12 mouse cellular contexts compared by ENCODE assay signal in the genomic region with DNA sequence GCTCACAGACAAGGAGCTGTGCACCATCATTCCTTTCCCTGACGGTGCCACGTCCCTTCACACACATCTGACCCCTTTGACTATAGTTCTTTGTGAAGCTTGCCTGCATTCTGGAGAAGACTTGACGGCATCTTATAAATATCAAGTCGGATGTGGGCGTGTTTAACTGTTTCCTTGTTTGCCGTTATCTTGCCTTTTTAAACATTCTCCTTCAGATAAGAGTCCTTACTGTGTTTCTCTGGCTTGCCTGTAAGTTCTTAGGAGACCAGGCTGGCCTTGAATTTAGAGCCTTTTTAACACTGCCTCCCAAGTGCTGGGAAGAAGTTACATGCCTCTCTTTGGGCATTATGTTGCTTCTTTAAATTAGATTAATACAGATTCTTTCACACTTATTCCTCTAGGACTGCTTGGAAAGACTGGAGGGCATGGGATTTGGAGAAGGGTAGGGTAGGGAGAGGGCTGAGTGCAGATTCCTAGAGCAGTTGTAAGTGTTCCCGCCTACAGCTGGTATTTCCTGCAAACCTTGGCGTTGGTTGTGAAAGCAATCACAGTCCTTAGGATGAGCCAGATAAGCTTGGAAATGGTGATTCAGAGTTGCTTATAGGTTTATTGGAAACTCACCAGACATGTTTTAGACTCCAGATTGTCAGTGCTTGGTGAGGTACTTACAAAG. TPM values are rescaled to one million over a fixed set of nuclear protein-coding genes. Genes with fewer than 3 reads are reported as not detected.
DNase-seq lines count a peak whose midpoint lies in the region; ATAC-seq and TF ChIP-seq lines count a peak whose summit lies in the region.
"Had no signal": no experiment of that assay in that cellular context is flagged by ENCODE, and none has a peak within 500 bp of the region (broad histone marks: within the 10 kb centered on the region; RNA-seq: fewer than 3 reads in every experiment).

No protein-coding gene starts in this region.

- H3K27me3 ChIP-seq in liver, adult 2 months (ENCODE audit: control insufficient read depth, insufficient read depth, low read length): no peaks in the 10 kb centered on the region
- no peaks in the 10 kb centered on the region for H3K27me3 ChIP-seq in intestine, embryonic 16.5 days (replicated peaks; ENCODE audit: control insufficient read depth, insufficient read depth, low read length)

- 0 out of 2 replicates have a peak overlapping the region, but pooled peaks have one; percentile 4 for H3K27ac ChIP-seq in liver, adult 2 months (replicated peaks; ENCODE audit: insufficient read depth, low read depth, low read length)
- peak overlapping the region; percentile 69 for H3K27ac ChIP-seq in intestine, embryonic 16.5 days (ENCODE audit: low read length)
- H3K27ac ChIP-seq: hindbrain, embryonic 14.5 days; limb, embryonic 10.5 days had no signal

- no peak for TF ChIP-seq CTCF in liver, adult 2 months (IDR thresholded peaks at IDR 0.05; ENCODE audit: low read depth, low read length)

- DNase-seq in frontal cortex, postnatal 36 days (ENCODE audit: low spot score in 2 of 2): no peak
- no peak for DNase-seq in liver, adult 2 months (ENCODE audit: extremely low read depth, low read depth, low spot score)
- no peak for DNase-seq in liver
- DNase-seq in lung, postnatal 36 days: peak; percentile 69
- DNase-seq in yolk sac, embryonic 10.5 days (ENCODE audit: low spot score): no peak
- DNase-seq in T-cell, adult 2 months (ENCODE audit: low spot score): no peak
- DNase-seq: adrenal gland, adult 8-10 months had no signal

- H3K4me1 ChIP-seq in liver, adult 2 months (ENCODE audit: control insufficient read depth, insufficient read depth, low read length): peaks cover 17% of the 10 kb centered on the region; the same call in 1 of the 2 replicates
- peaks cover 17% of the 10 kb centered on the region for H3K4me1 ChIP-seq in intestine, embryonic 16.5 days (ENCODE audit: control insufficient read depth, insufficient read depth, low read length)

- H3K4me3 ChIP-seq in liver, adult 2 months (ENCODE audit: insufficient read depth, low read depth, low read length): no peak overlapping the region
- no peak overlapping the region for H3K4me3 ChIP-seq in intestine, embryonic 16.5 days (ENCODE audit: low read length)
- H3K4me3 ChIP-seq: limb, embryonic 10.5 days had no signal

- peaks cover 22% of the 10 kb centered on the region; the same call in 1 of the 2 replicates for H3K79me2 ChIP-seq in liver, adult 2 months (ENCODE audit: control insufficient read depth, insufficient read depth, low read length)

- H3K4me2 ChIP-seq in intestine, embryonic 16.5 days (ENCODE audit: low read depth, low read length): no peak overlapping the region
- H3K4me2 ChIP-seq: hindbrain, embryonic 14.5 days had no signal

- no peak overlapping the region for H3K9ac ChIP-seq in liver, adult 2 months (ENCODE audit: low read depth, low read length)
- no peak overlapping the region for H3K9ac ChIP-seq in intestine, embryonic 16.5 days (ENCODE audit: low read depth, low read length)
- H3K9ac ChIP-seq: hindbrain, embryonic 14.5 days had no signal

- no peak for TF ChIP-seq POLR2A in liver, adult 2 months (IDR thresholded peaks at IDR 0.05; ENCODE audit: extremely low read depth, insufficient read depth, low read length)

- peak; percentile 67; the same call in 1 of the 2 replicates for ATAC-seq in frontal cortex, adult (ENCODE audit: low TSS enrichment)
- ATAC-seq in intestine, embryonic 16.5 days: peak; percentile 65
- ATAC-seq: midbrain, embryonic 16.5 days had no signal

- no peaks in the 10 kb centered on the region for H3K36me3 ChIP-seq in liver, adult 2 months (ENCODE audit: control insufficient read depth, insufficient read depth, low read length)
- H3K36me3 ChIP-seq in intestine, embryonic 16.5 days (ENCODE audit: control insufficient read depth, insufficient read depth, low read length): no peaks in the 10 kb centered on the region

- 64% methylated on average over 8 of the region's 8 CpGs for WGBS in liver, adult 2 months
- 40% methylated on average over 8 of the region's 8 CpGs for WGBS in intestine, embryonic 16.5 days

- no peaks in the 10 kb centered on the region for H3K9me3 ChIP-seq in intestine, embryonic 16.5 days (ENCODE audit: control insufficient read depth, low read length)
- H3K9me3 ChIP-seq: limb, embryonic 10.5 days had no signal

RNA-seq across cellular contexts. Expression of a gene that starts 13.3 kb away (rescaled TPM):
- total RNA-seq in liver, adult 2 months (2014; rRNA removed): 877 and 924 TPM in 2 replicates
- polyA plus RNA-seq in liver, adult 2 months (2012; rRNA removed): 231 and 284 TPM in 2 replicates
- polyA plus RNA-seq in intestine, embryonic 16.5 days (2015; fragmentation: Nextera tagmentation; extraction: Ambion mirVana): 244 and 262 TPM in 2 replicates

RNA-seq across cellular contexts. Expression of a gene that starts 13.3 kb away (rescaled TPM):
- total RNA-seq in liver, adult 2 months (2014; rRNA removed): 126 and 143 TPM in 2 replicates
- 44.8 and 55.2 TPM in 2 replicates for polyA plus RNA-seq in liver, adult 2 months (2012; rRNA removed)
- 82.1 and 93.0 TPM in 2 replicates for polyA plus RNA-seq in intestine, embryonic 16.5 days (2015; fragmentation: Nextera tagmentation; extraction: Ambion mirVana)
